Mouse (Mus musculus): Measurements from ENCODE around the gene Gm6526. TPM values are rescaled to one million over a fixed set of nuclear protein-coding genes. Genes with fewer than 3 reads are reported as not detected.
A peak's percentile ranks its signal among the peaks of the same experiment; 100 is the strongest.
"Not testable (repeated sequence)": the region's sequence is repeated elsewhere in the genome, so short reads cannot be mapped to it uniquely, and the experiment has no call there.

The Gm6526 gene
- not detected in 2 replicates for polyA plus RNA-seq (2015; fragmentation: Nextera tagmentation; extraction: Ambion mirVana)

- H3K4me2 ChIP-seq; H3K9me3 ChIP-seq (replicated peaks); ATAC-seq (ENCODE audit: low FRiP score); H3K27me3 ChIP-seq (replicated peaks); H3K27ac ChIP-seq (replicated peaks); H3K36me3 ChIP-seq; H3K4me1 ChIP-seq; H3K4me3 ChIP-seq (replicated peaks); H3K9ac ChIP-seq (replicated peaks): not testable (repeated sequence)
- 85% methylated on average over 4 of the region's 4 CpGs for WGBS
Measured at GRCm38 (mm10) chr14:43747566-43747965, at the start of gene Gm6526. TSS of gene Gm6526 (plus strand) at chr14:43747866.

GRCm38 (mm10) chr14:43727385-43727784, 20.3 kb upstream of the Gm6526 start, which contains the start of gene Gm16506:
TSS of gene Gm16506 (minus strand) at chr14:43727485.
- ATAC-seq (ENCODE audit: low FRiP score); H3K27ac ChIP-seq (replicated peaks); H3K4me3 ChIP-seq (replicated peaks); H3K4me1 ChIP-seq; H3K9ac ChIP-seq (replicated peaks); H3K36me3 ChIP-seq; H3K4me2 ChIP-seq; H3K27me3 ChIP-seq (replicated peaks); H3K9me3 ChIP-seq (replicated peaks): not testable (repeated sequence)
- WGBS, result 98% methylated on average over 2 of the region's 3 CpGs

GRCm38 (mm10) chr14:43784645-43785044, 37.0 kb downstream of the Gm6526 start, which contains the start of gene Gm8180:
TSS of gene Gm8180 (minus strand) at chr14:43784745.
- not testable (repeated sequence) for H3K27me3 ChIP-seq (replicated peaks); H3K4me2 ChIP-seq; H3K36me3 ChIP-seq; ATAC-seq (ENCODE audit: low FRiP score); H3K4me1 ChIP-seq; H3K27ac ChIP-seq (replicated peaks); H3K9me3 ChIP-seq (replicated peaks); H3K4me3 ChIP-seq (replicated peaks); H3K9ac ChIP-seq (replicated peaks)
- WGBS, result 94% methylated on average over 3 of the region's 3 CpGs

GRCm38 (mm10) chr14:43793811-43794210, 46.1 kb downstream of the Gm6526 start:
- not testable (repeated sequence) for H3K4me1 ChIP-seq; H3K4me2 ChIP-seq; H3K36me3 ChIP-seq; H3K27ac ChIP-seq (replicated peaks); ATAC-seq (ENCODE audit: low FRiP score); H3K9me3 ChIP-seq (replicated peaks); H3K4me3 ChIP-seq (replicated peaks); H3K27me3 ChIP-seq (replicated peaks); H3K9ac ChIP-seq (replicated peaks)
- 88% methylated on average over 5 of the region's 5 CpGs for WGBS

- no peaks in the 10 kb centered on the region for H3K27me3 ChIP-seq (replicated peaks)
- peaks cover 8% of the 10 kb centered on the region for H3K4me1 ChIP-seq
- ATAC-seq (ENCODE audit: low FRiP score), result peak; percentile 69; the same call in 1 of the 2 replicates
- H3K4me3 ChIP-seq (replicated peaks), result peak overlapping the region; percentile 24
- no peaks in the 10 kb centered on the region for H3K36me3 ChIP-seq
- H3K9me3 ChIP-seq (replicated peaks), result no peaks in the 10 kb centered on the region
- peak overlapping the region; percentile 53 for H3K4me2 ChIP-seq
- 23% methylated on average over 14 of the region's 14 CpGs for WGBS
- H3K27ac ChIP-seq (replicated peaks), result no peak overlapping the region
- no peak overlapping the region for H3K9ac ChIP-seq (replicated peaks)
Measured at GRCm38 (mm10) chr14:43796069-43796904, 48.6 kb downstream of the Gm6526 start.

GRCm38 (mm10) chr14:43796905-43797470, 49.3 kb downstream of the Gm6526 start:
- H3K9ac ChIP-seq (replicated peaks); H3K9me3 ChIP-seq (replicated peaks); H3K4me1 ChIP-seq; H3K27ac ChIP-seq (replicated peaks); H3K36me3 ChIP-seq; H3K27me3 ChIP-seq (replicated peaks): not testable (repeated sequence)
- H3K4me2 ChIP-seq, result peak overlapping the region; percentile 53
- peak; percentile 79 for ATAC-seq (ENCODE audit: low FRiP score)
- 11% methylated on average over 22 of the region's 23 CpGs for WGBS
- H3K4me3 ChIP-seq (replicated peaks), result peak overlapping the region; percentile 24

GRCm38 (mm10) chr14:43804435-43804834, 56.8 kb downstream of the Gm6526 start:
- H3K36me3 ChIP-seq; H3K27me3 ChIP-seq (replicated peaks); H3K4me3 ChIP-seq (replicated peaks); H3K4me1 ChIP-seq; H3K4me2 ChIP-seq; H3K9ac ChIP-seq (replicated peaks); ATAC-seq (ENCODE audit: low FRiP score); H3K9me3 ChIP-seq (replicated peaks); H3K27ac ChIP-seq (replicated peaks): not testable (repeated sequence)
- WGBS, result 9% methylated on average over 7 of the region's 7 CpGs

Other genes starting within 250 kb of the Gm6526 start
- gene Gm5799, start 204.3 kb upstream of the Gm6526 start, polyA plus RNA-seq (2015; fragmentation: Nextera tagmentation; extraction: Ambion mirVana), result not detected in 2 replicates
- not detected in 2 replicates for gene Gm17654, start 168.7 kb upstream of the Gm6526 start, polyA plus RNA-seq (2015; fragmentation: Nextera tagmentation; extraction: Ambion mirVana)
- gene Gm10375, start 139.9 kb upstream of the Gm6526 start, polyA plus RNA-seq (2015; fragmentation: Nextera tagmentation; extraction: Ambion mirVana), result not detected in 2 replicates
- not detected in 2 replicates for gene Gm8165, start 70.7 kb upstream of the Gm6526 start, polyA plus RNA-seq (2015; fragmentation: Nextera tagmentation; extraction: Ambion mirVana)
- 0.61 and 0.92 TPM in 2 replicates for gene Gm7324, start 50.0 kb upstream of the Gm6526 start, polyA plus RNA-seq (2015; fragmentation: Nextera tagmentation; extraction: Ambion mirVana)
- gene Gm16506, start 20.4 kb upstream of the Gm6526 start, polyA plus RNA-seq (2015; fragmentation: Nextera tagmentation; extraction: Ambion mirVana), result not detected in 2 replicates
- not detected in 2 replicates for gene Gm8180, start 36.9 kb downstream of the Gm6526 start, polyA plus RNA-seq (2015; fragmentation: Nextera tagmentation; extraction: Ambion mirVana)
- gene Ear1, start 127.7 kb downstream of the Gm6526 start, polyA plus RNA-seq (2015; fragmentation: Nextera tagmentation; extraction: Ambion mirVana), result 0.45 TPM in 1 of 2 replicates, not detected in the other
- gene Ear10, start 175.7 kb downstream of the Gm6526 start, polyA plus RNA-seq (2015; fragmentation: Nextera tagmentation; extraction: Ambion mirVana), result not detected in 2 replicates
- gene Gm8113, start 177.5 kb downstream of the Gm6526 start, polyA plus RNA-seq (2015; fragmentation: Nextera tagmentation; extraction: Ambion mirVana), result 7.1 and 8.3 TPM in 2 replicates
- not detected in 2 replicates for gene Ang5, start 209.2 kb downstream of the Gm6526 start, polyA plus RNA-seq (2015; fragmentation: Nextera tagmentation; extraction: Ambion mirVana)